Mouse (Mus musculus): ENCODE data around the gene Rgs19.

Gene Rgs19

GRCm38 (mm10) chr2:181648926-181649325 lies 44.9 kb downstream of the Rgs19 start:
- no peak for DNase-seq

GRCm38 (mm10) chr2:181646626-181647472 lies 46.9 kb downstream of the Rgs19 start:
- no peak for DNase-seq

- no peak for DNase-seq
Observed at GRCm38 (mm10) chr2:181645666-181646065, 48.1 kb downstream of the Rgs19 start.

DNA sequence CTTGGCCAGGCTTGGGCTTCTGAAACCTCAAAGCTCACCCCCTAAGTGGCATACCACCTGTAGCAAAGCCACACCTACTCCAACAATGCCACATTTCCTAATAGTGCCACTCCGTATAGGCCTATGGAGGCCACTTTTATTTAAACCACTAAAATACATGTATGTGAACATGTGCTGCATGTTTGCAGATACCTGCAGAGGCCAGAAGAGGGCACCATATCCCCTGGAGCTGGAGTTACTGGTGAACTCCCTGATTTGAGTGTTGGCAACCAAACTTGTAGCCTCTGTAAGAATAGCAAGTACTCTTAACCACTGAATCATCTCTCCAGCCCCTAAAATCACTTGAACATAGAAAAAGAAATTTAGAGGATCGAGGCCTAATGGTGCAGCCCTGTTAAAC lies 49.4 kb downstream of the Rgs19 start:
- DNase-seq: no peak
